Mouse (Mus musculus) hindbrain, embryonic 16.5 days (tissue): Measurements from ENCODE around the gene Celf6. TPM values are rescaled to one million over a fixed set of nuclear protein-coding genes. Genes with fewer than 3 reads are reported as not detected.
A peak's percentile ranks its signal among the peaks of the same experiment; 100 is the strongest.

Source experiments
- ATAC-seq: fragments of 200-750 bp; cut with Nextera tagmentation; 2 replicates; pipeline ENCODE4 v1.8.0; 2017; ENCODE audit warnings: moderate TSS enrichment, moderate library complexity
- H3K27ac ChIP-seq: fragments of 300-500 bp; sonication (generic); 2 replicates; pipeline ENCODE4 v1.5.1; 2014; ENCODE audit warnings: low read depth, mild to moderate bottlenecking, control low read depth, low read length, moderate library complexity
- H3K27me3 ChIP-seq: fragments of 300-500 bp; sonication (generic); replicated peaks from 2 replicates; pipeline ENCODE4 v1.6.1; 2014; ENCODE audit warnings: low read length; ENCODE audit not compliant: control insufficient read depth, insufficient read depth
- H3K36me3 ChIP-seq: fragments of 300-500 bp; sonication (generic); 2 replicates; pipeline ENCODE4 v1.6.1; 2014; ENCODE audit warnings: mild to moderate bottlenecking, low read length, moderate library complexity, mixed read lengths; ENCODE audit not compliant: control insufficient read depth, insufficient read depth
- H3K4me1 ChIP-seq: fragments of 300-500 bp; sonication (generic); 2 replicates; pipeline ENCODE4 v1.6.1; 2014; ENCODE audit warnings: low read depth, low read length; ENCODE audit not compliant: control insufficient read depth, insufficient read depth
- H3K4me2 ChIP-seq: fragments of 300-500 bp; sonication (generic); 2 replicates; pipeline ENCODE4 v1.6.1; 2014; ENCODE audit warnings: mild to moderate bottlenecking, low read length, control low read depth, moderate library complexity
- H3K4me3 ChIP-seq: fragments of 300-500 bp; sonication (generic); 2 replicates; pipeline ENCODE4 v1.5.1; 2014; ENCODE audit warnings: mild to moderate bottlenecking, low read length, control low read depth, moderate library complexity
- H3K9ac ChIP-seq: fragments of 300-500 bp; sonication (generic); 2 replicates; pipeline ENCODE4 v1.6.1; 2014; ENCODE audit warnings: low read depth, mild to moderate bottlenecking, control low read depth, low read length, moderate library complexity
- H3K9me3 ChIP-seq: fragments of 300-500 bp; sonication (generic); 2 replicates; pipeline ENCODE4 v1.6.1; 2014; ENCODE audit warnings: mild to moderate bottlenecking, low read length, moderate library complexity; ENCODE audit not compliant: control insufficient read depth
- WGBS: fragments of 180-500 bp; shearing (Covaris S2); extraction: QIAGEN DNeasy Blood & Tissue Kit; methylation state at CpG from one replicate; pipeline ENCODE4 v1.1.7; 2014; 5-methylcytosine and 5-hydroxymethylcytosine counted together
- polyA plus RNA-seq: library from polyadenylated mRNA; unstranded; fragments of >200 nt; fragmentation: Nextera tagmentation; extraction: Ambion mirVana; gene quantifications from 2 replicates; pipeline ENCODE4 v1.2.1, GENCODE M21; 2015

Celf6 gene
- polyA plus RNA-seq = 46.6 and 52.6 TPM in 2 replicates

GRCm38 (mm10) chr9:59577844-59578504 lies at the start of gene Celf6:
Gene Celf6, plus strand, starts transcription at chr9:59577917.
- Histone ChIP-seq H3K4me1 (peaks cover 12% of the 10 kb centered on the region), H3K27me3 (no peaks in the 10 kb centered on the region), H3K27ac (peak within 1 kb of the TSS; percentile 68), H3K9ac (peak within 1 kb of the TSS; percentile 73), H3K9me3 (no peaks in the 10 kb centered on the region), H3K4me2 (peak within 1 kb of the TSS; percentile 82), H3K4me3 (peak within 1 kb of the TSS; percentile 55), H3K36me3 (no peaks in the 10 kb centered on the region)
- under 1% methylated on average over 36 of the region's 61 CpGs for WGBS
- peak; percentile 97 for ATAC-seq

- WGBS = 93% methylated on average over 2 of the region's 2 CpGs
- Histone ChIP-seq H3K4me2 (no peak overlapping the region), H3K9me3 (no peaks in the 10 kb centered on the region), H3K27ac (no peak overlapping the region), H3K4me3 (no peak overlapping the region), H3K4me1 (no peaks in the 10 kb centered on the region), H3K9ac (no peak overlapping the region), H3K36me3 (no peaks in the 10 kb centered on the region), H3K27me3 (no peaks in the 10 kb centered on the region)
- no peak for ATAC-seq
These were observed 49.4 kb upstream of the Celf6 start for GRCm38 (mm10) chr9:59528274-59528673.

- H3K27me3 ChIP-seq = no peaks in the 10 kb centered on the region
- WGBS = 32% methylated on average over 5 of the region's 5 CpGs
- no peak for ATAC-seq
- no peaks in the 10 kb centered on the region for H3K9me3 ChIP-seq
- H3K36me3 ChIP-seq = no peaks in the 10 kb centered on the region
- H3K4me1 ChIP-seq = no peaks in the 10 kb centered on the region
- no peak overlapping the region for H3K4me2 ChIP-seq
- H3K4me3 ChIP-seq = no peak overlapping the region
- no peak overlapping the region for H3K9ac ChIP-seq
- H3K27ac ChIP-seq = no peak overlapping the region
These were observed 46.1 kb upstream of the Celf6 start for GRCm38 (mm10) chr9:59531645-59532044.

- Histone ChIP-seq H3K27me3 (no peaks in the 10 kb centered on the region; the same call in 1 of the 2 replicates), H3K27ac (no peak overlapping the region), H3K4me3 (no peak overlapping the region), H3K4me2 (no peak overlapping the region), H3K36me3 (no peaks in the 10 kb centered on the region), H3K4me1 (no peaks in the 10 kb centered on the region), H3K9ac (no peak overlapping the region), H3K9me3 (no peaks in the 10 kb centered on the region)
- 75% methylated on average over 2 of the region's 2 CpGs for WGBS
- no peak for ATAC-seq
These were observed 44.3 kb upstream of the Celf6 start for GRCm38 (mm10) chr9:59533422-59533821.

GRCm38 (mm10) chr9:59533889-59534288 lies 43.8 kb upstream of the Celf6 start:
- no peaks in the 10 kb centered on the region for H3K9me3 ChIP-seq
- H3K4me1 ChIP-seq = peaks cover 1% of the 10 kb centered on the region; the same call in 1 of the 2 replicates
- no peak for ATAC-seq
- H3K4me2 ChIP-seq = no peak overlapping the region
- H3K27me3 ChIP-seq = no peaks in the 10 kb centered on the region; the same call in 1 of the 2 replicates
- no peak overlapping the region for H3K9ac ChIP-seq
- no peaks in the 10 kb centered on the region for H3K36me3 ChIP-seq
- no peak overlapping the region for H3K27ac ChIP-seq
- 78% methylated on average over 4 of the region's 4 CpGs for WGBS
- no peak overlapping the region for H3K4me3 ChIP-seq

GRCm38 (mm10) chr9:59537651-59538050 lies 40.1 kb upstream of the Celf6 start:
- no peak for ATAC-seq

GRCm38 (mm10) chr9:59539441-59540137 lies 38.1 kb upstream of the Celf6 start, which contains the start of the genes Hexa and Tmem202:
Gene Hexa, plus strand, starts transcription at chr9:59539540.
Gene Tmem202, minus strand, starts transcription at chr9:59539847.
- Histone ChIP-seq H3K27me3 (no peaks in the 10 kb centered on the region; the same call in 1 of the 2 replicates), H3K4me3 (peak within 1 kb of the TSS; percentile 69), H3K9me3 (no peaks in the 10 kb centered on the region), H3K27ac (peak within 1 kb of the TSS; percentile 61; the same call in 1 of the 2 replicates), H3K4me1 (peaks cover 13% of the 10 kb centered on the region), H3K4me2 (peak within 1 kb of the TSS; percentile 91), H3K9ac (peak within 1 kb of the TSS; percentile 83), H3K36me3 (no peaks in the 10 kb centered on the region)
- WGBS = 2% methylated on average over 55 of the region's 55 CpGs
- ATAC-seq = peak; percentile 96

More at GRCm38 (mm10) chr9:59537651-59538050, 40.1 kb upstream of the Celf6 start:
- Histone ChIP-seq H3K4me2 (no peak overlapping the region), H3K4me3 (no peak overlapping the region), H3K9ac (no peak overlapping the region), H3K27me3 (no peaks in the 10 kb centered on the region; the same call in 1 of the 2 replicates), H3K9me3 (no peaks in the 10 kb centered on the region), H3K36me3 (no peaks in the 10 kb centered on the region), H3K4me1 (peaks cover 13% of the 10 kb centered on the region), H3K27ac (no peak overlapping the region)
- WGBS = 85% methylated on average over 3 of the region's 3 CpGs

- Histone ChIP-seq H3K27ac (no peak overlapping the region), H3K4me1 (peaks cover 13% of the 10 kb centered on the region), H3K9ac (no peak overlapping the region), H3K36me3 (no peaks in the 10 kb centered on the region), H3K4me2 (no peak overlapping the region), H3K9me3 (no peaks in the 10 kb centered on the region), H3K27me3 (no peaks in the 10 kb centered on the region; the same call in 1 of the 2 replicates), H3K4me3 (no peak overlapping the region)
- WGBS = 95% methylated on average over 6 of the region's 6 CpGs
- no peak for ATAC-seq
These were observed 36.1 kb upstream of the Celf6 start for GRCm38 (mm10) chr9:59541617-59542016.

- no peaks in the 10 kb centered on the region for H3K36me3 ChIP-seq
- H3K27ac ChIP-seq = no peak overlapping the region
- no peak overlapping the region for H3K9ac ChIP-seq
- no peaks in the 10 kb centered on the region for H3K9me3 ChIP-seq
- no peaks in the 10 kb centered on the region; the same call in 1 of the 2 replicates for H3K27me3 ChIP-seq
- H3K4me3 ChIP-seq = no peak overlapping the region
- H3K4me2 ChIP-seq = no peak overlapping the region
- peaks cover 13% of the 10 kb centered on the region for H3K4me1 ChIP-seq
- ATAC-seq = no peak
These were observed 34.9 kb upstream of the Celf6 start for GRCm38 (mm10) chr9:59542766-59543324.
